Mouse (Mus musculus) NIH3T3 (cell line): ENCODE measurements around the gene Lbx1.

Experiments
- DNase-seq: peaks from one replicate; pipeline ENCODE4 v3.0.0-alpha.2; 2012; ENCODE audit warnings: low read depth

Lbx1 gene

DNA sequence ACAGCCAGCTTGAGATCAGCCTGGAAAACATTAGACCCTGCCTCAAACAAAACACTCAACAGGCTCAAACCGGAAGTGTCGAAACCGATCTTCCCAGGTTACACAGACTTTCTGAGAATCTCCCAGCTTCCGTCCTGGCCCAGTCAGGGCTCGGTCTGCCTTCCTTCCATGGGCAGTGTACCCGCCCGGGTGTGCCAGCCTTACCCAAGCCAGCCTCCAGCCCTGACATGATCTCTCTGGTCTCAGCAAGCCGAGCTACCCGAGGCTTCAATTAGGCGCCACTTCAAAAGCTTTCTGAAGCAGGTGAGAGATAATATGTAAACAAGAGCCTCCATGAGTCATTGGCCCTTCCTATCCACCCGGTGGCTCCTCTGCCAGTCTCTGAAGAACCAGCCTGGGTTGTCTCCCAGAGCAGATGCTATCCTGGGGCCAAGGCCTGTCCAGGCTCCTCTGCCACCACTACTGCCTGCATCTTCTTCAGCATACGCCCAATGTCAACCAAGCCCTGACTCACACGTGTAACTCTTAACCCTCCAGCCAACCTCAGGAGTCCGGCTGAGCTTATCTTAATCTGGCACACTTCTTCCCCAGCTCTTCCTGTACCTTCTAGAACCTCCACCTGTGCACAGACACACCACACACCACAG is 25.7 kb downstream of the Lbx1 start:
- no peak for DNase-seq

- DNase-seq, result no peak
Observed at GRCm38 (mm10) chr19:45209191-45209590, 26.4 kb downstream of the Lbx1 start.

DNA sequence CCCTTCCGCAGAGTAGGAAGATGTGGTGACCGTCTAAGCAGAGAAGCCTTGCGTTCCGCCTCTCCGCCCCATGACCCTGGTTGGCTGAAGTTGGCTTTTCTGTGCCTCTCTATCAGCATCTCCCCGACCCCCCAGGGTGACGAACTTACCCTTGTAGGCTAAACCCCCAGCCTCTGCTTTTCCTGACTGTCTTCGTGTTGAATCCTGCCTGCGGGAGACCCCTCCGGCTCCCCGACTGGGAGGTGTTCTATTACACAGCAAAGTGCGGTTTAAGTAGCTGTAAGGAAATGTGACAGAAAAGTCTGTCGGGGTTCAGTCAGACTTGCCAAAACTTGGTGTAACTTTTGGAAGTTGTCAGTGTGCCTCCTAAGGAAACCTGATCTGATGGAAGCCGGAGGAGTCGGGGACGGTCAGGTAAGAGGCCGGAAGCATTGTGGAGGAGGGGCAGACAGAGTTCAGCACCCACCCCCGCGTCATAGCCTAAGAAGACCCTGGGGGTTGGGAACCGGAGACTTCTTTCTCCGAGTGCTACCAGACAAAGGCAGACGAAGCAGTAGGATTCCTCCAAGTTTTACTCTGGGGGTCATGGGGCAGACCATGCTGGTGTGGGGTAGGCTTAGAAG is 27.1 kb downstream of the Lbx1 start:
- DNase-seq, result no peak

- DNase-seq, result no peak
Observed at GRCm38 (mm10) chr19:45207662-45208437, 27.8 kb downstream of the Lbx1 start.

GRCm38 (mm10) chr19:45207153-45207552 is 28.5 kb downstream of the Lbx1 start:
- no peak for DNase-seq

DNA sequence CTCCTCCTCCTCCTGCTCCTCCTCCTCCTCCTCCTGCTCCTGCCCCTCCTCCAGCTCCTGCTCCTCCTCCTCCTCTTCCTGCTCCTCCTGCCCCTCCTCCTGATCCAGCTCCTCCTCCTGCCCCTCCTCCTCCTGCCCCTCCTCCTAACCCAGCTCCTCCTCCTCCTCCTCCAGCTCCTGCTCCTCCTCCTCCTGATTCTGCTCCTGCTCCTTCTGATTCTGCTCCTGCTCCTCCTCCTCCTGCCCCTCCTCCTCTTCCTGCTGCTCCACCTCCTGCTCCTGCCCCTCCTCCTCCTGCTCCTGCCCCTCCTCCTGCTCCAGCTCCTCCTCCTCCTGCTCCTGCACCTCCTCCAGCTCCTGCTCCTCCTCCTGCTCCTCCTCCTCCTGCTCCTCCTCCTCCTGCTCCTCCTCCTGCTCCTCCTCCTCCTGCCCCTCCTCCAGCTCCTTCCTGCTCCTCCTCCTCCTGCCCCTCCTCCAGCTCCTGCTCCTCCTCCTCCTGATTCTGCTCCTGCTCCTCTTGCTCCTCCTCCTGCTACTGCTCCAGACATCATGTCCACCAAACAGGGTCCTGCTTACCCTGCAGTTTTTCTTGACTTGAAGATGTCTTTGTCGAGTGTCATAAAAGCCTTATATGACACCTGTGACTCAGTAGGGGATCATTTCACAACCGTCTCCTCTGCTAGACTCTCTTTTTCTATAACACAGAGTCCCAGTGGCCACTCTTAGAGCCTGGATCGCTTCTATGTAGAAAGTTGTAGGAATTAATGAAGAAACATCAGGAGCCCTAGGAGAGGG is 30.1 kb downstream of the Lbx1 start:
- no peak for DNase-seq

- no peak for DNase-seq
Observed at GRCm38 (mm10) chr19:45196967-45197366, 38.6 kb downstream of the Lbx1 start.

GRCm38 (mm10) chr19:45194651-45195050 is 41.0 kb downstream of the Lbx1 start:
- DNase-seq, result no peak
